Mouse (Mus musculus) mature B cell (primary cell): Measurements from ENCODE around the gene Dctd.
"Not testable (repeated sequence)": the region's sequence is repeated elsewhere in the genome, so short reads cannot be mapped to it uniquely, and the experiment has no call there.

Source experiments
- in situ Hi-C: fragments of 300-500 bp; cut with MboI; formaldehyde crosslinking; loops from 2 replicates; pipeline ENCODE4 v1.14.3; 2019

Dctd gene

DNA sequence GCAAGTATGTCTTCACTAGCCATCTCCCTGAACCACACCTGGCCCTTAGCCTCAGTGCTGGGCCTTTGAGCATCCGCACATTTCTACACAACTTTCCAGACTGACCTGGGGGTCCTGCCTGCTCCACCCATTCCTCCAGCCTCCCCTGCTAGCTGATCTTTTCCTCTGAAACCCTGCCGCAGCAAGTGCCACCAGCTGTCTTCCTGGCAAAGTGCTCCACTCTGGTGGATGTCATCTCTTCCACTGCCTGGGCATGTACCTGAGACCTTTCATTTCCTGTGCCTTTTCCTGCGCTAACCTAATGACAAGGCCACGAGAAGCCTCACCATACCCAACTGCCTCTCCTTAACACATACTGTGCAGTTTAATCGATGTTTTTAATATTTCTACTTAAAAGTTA lies 46.9 kb downstream of the Dctd start:
- in situ Hi-C loops, result no loop called here

DNA sequence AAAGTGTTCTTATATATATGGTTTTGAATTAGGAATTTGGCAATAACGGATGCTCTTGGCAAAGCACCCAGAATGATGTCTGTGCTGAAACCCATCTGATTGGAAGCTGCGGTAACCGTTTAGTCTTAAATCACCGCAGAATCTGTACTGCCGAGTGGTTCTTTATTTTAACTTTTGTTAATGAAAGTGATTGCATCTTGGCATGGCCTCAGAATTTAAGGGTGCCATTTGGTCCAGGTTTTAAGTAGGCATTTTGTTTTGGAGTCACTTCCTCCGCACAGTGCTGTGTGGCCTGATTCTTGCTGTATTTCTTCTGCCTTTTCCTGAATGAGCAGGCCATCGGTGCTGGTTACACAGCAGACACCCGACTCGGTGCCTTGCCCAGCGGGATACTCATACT lies 47.6 kb downstream of the Dctd start:
- in situ Hi-C loops, result no loop called here

DNA sequence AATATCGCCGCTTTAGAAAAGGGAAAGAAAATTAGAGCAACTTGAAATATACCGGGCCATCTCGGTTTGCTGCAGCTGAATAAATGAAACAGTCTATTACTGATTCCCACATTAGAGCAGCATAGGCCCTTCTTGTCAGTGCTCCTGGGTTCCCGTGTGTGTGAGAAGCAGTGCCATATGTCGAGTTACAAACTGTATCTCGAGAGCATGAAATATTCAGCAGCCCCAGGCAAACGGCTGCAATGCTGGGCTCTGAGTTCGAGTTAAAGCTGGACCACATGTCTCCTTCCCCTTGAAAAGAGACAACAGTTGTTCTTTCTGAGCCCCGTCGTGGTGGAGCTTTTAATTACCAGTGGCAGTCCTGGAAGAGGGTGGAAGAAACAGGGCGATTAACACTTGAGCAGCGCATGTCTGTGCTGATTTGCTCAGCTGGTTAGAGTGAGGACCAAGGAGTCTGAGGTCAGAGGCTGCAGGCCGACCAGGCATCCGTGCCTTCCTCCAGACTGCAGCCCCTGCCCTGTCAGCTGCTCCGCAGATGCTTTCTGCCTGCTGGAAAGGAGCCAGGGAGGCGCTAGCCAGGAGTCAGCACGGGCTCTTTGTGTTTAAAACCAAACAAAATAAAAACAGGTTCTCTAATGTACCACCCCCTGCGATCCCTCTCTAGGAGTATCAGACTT lies 53.3 kb downstream of the Dctd start:
- in situ Hi-C loops, result no loop called here

DNA sequence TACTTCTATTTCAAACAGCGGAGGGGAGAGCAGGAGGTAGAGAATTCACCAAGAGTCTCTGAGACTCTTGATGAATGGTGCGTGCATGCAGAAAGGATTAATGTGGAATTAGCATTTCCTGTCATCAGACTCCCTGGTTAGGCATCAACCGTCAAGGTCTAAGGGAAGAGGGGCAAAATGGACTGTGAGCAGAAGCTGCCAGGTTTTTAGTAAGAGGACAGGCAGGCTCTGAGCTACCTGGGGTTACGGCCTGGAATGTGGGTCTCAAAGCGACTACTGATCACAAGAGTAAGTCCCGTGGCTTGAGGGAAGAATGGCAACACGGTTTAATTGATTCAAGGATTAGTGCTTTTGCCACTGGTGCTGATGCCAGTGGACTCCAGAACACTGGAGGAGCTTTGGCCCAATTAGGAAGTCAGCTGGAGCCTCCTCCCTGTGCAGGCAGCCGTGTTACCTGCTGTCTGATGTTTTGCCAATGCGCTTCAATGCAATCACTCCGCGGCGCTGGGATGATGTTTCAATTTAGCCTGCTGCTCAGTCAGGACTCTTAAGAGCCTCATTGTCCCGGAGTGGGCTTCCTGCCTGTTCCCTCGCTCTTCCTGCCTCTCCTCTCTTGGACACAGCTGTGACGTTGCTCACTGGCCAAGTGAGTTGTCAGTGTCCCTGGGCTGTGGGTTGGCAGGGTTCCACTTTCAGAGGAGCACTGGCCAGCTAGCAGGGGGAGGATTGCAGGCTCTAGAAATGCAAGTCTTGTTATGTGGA lies 54.6 kb downstream of the Dctd start:
- in situ Hi-C loops, result no loop called here

DNA sequence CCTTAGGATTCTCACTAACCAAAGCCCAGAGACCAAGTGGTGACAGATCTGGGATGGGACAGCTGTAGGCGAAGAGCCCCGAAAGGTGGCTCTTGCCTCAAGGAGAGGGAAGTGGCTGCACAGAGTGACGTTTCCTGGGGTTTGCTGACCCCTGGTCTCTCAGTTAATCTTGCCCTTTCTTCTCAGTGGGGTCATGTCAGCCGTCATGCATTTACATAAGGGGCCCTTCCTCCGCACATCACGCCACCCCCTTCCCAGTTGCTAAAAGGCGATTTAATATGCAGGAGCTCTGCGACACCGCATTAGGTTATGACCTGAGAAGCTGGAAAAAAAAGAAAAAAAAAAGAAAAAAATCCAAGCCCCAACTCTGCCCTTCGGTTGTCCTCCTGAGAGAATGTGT lies 58.8 kb downstream of the Dctd start:
- in situ Hi-C loops, result no loop called here

DNA sequence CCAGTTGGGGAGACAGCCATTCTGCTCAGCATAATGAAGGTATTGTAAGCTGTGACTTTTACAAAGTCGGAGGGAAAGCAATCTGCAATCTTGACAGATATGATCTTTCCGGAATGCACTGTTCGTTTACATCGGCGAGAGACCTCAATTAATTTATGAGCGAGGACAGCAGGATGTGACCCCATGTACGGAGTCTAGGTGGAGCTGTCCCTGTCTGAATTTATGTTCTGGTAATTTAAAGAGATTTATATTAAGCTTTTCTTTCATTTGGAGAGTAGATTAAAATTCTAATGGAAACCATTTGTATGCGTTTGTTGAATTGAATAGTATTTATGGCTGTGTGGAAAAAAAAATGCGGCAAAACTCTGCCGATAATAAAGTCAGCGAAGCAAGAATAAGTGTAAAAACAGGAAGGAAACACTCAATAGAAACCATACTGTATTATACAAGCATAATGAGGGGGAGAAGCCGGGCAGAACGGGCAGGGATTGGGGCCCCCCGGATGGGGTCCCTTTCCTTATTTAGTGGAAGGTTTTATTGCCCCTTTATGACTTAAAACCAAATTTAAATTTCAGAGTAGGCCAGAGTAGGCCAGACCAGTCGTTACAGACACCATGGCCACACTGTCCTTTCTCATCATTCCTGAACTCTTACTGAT lies 59.8 kb downstream of the Dctd start:
- in situ Hi-C loops, result no loop called here

DNA sequence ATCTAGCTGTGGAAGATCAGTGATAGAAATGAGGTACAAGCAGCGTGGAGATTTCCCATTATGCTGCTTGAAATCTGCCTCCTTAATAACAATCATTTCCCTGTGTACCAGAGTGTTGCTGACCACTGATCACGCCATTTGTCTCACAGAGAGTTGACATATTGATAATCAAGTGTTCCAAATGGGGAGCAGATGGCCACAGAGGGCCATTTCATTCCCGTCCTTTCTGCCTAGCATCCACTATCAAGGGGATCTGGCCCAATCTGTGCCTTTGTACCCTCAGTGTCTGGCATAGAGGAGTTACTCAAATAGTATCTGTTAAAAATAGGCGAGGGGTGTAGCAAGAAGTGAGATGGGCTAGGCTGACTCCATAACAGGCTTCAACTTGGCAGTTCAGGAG lies 78.5 kb downstream of the Dctd start:
- in situ Hi-C loops, result no loop called here

DNA sequence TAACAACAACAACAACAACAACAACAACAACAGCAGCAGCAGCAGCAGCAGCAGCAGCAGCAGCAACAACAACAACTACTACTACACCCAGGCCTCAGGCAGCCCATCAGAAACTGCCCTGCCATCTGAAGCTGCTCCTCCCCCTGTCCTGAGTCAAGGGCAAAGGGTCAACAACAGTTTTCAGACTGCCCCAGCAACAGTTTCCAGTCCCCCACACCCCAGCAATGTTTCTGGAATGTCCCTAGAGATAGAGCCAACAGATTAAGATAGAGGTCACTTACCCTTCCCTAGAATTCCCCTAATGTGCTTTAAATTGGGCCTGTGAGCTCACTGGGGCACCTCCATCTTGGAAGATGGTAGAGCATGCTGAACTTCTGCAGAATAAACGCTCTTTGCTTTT lies 79.0 kb downstream of the Dctd start:
- in situ Hi-C loops, result no loop called here

DNA sequence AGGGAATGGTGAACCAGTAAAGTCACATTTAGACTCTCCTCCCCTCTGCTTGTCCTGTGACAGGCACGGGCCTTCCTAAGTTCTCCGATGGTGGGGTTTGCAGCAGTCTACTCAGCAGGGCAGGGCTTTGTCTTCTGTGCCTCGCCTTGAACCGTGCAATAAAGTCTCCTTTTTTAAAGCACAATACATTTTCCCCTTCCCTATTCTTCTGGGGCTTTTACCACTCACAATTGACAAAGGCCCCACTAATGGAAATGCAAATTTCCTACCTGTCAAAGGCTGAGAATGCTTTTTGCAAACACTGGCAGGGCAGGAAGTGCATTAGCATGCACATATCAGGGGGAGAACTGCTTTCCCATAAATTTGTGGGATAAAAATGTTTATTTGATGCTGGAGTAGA lies 80.1 kb downstream of the Dctd start:
- in situ Hi-C loops, result no loop called here

DNA sequence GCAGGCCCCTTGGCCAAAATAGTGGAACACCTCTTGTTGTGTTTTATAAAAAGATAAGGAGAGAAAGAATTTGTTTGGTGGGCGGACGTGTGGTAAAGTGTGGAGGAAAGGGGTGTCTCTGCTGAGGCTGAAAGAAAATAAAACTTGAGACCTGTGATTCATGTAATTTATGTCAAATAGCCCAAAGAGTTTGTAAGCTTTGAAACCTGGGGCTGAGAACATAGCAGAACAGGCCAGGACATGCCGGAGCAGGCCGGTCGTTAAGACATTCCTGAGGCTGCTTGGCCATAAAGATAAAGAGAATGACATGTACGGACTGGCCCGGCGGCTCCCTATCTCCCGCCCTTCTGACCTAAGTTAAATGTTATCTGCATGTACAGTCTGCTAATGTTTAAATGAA lies 81.3 kb downstream of the Dctd start:
- in situ Hi-C loops, result not testable (repeated sequence)

DNA sequence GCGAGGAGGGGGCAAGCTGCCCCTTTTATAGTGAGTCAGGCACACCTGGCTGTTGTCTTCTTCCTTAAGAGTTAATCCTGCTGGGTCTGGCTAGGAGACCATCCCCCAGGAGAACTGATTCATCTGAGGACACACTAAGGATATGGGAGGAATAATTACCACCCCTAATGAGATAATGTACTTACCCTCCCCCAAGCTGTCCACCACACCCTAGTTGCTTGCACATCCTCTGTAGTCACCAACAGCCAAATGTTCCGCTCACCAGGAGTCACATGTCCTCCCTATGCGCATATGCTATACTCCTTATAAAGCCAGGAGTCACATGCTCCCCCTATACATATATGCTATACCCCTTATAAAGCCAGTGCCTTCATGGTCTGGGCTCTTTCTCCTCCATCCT lies 82.1 kb downstream of the Dctd start:
- in situ Hi-C loops, result no loop called here

DNA sequence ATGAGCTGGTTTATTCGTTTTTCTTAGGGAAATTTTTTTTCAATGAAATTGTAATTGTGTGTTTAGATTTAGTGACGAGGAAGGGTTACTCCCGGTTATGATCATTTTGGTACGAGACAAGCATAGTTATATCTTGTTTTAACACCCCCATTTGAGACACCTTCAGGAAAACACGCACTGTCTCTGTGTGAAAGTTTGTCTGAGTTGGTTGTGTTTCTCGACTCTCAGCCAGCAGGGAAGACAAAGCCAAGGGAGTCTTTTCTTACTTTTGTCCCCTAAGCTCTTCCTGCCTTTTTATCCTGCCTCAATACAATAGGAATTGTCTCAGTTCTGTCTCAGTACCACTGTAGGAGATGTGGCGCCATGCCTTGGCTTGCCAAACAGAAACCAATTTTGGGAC lies 84.9 kb downstream of the Dctd start:
- in situ Hi-C loops, result no loop called here

DNA sequence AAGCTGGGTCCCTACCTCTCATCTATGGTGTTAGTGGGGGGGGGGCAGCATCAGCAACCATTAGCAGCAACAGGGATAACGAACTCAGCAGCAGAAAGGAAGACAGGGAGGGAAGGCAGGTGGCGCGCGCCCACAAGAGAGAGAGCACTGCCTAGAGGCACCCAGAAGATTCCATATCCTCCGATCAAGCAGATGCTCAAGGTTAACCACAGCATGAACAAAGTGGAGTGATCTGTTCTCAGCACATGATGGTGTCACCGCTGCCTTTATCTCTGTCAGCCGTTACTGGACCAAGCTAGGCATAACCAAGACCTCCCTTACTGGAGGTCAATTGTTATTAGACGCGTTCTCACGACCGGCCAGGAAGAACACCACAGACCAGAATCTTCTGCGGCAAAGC lies 89.7 kb downstream of the Dctd start:
- in situ Hi-C loops, result no loop called here

DNA sequence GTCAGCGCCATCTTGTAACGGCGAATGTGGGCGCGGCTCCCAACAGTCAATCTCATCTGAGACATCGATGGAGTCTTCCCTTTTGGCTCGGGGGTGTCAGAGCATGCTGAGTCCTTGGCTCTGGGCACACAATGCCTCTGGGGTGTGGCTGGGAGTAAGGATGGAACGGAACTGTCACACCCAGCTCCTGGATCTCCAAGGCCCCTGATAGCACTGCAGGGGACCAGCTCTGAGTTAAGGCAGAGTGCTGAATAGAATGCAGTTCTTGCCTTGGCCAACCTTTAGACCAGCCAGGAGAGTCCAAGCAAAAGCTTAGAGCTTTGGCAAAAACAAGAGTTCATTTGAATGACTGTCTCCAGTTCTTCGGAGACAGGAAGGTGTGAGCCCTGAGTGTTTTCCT lies 97.1 kb downstream of the Dctd start:
- in situ Hi-C loops, result no loop called here

DNA sequence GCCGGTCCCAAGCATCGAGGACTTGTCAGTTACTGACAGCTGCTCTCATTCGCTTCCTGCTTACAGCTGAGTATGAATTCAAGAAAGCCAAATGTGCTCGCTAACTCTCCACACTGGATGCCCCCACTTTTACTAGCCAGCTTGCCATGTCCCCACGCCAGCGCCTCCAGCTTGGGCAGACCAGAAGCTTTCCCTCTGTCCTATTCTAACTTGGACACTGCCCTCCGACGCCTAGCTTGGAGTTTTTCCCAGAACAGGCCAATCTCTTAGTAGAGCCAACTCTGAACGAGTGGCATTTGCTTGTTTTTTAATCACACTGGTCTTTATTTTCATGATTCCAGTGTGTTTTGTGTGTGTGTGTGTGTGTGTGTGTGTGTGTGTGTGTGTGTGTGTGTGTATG lies 100.3 kb downstream of the Dctd start:
- in situ Hi-C loops, result no loop called here

DNA sequence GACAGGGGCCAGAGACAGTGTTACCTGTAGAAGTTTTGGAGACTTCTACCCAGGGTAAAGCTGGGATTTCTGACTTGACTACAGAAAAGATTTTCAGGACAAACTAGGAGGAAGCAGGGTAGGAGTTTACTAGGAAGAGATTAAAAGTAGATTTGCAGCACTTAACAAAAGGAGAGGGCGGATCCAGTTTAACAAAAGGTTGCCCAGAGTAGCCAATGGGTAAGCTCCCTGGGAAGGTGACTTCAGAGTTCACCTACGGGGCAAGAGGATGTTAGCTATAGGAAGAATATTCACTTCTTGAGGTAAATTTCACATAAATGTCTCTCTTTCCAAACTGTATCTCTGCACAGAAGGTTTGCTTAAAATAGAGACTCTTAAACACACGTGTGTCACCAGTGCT lies 103.7 kb downstream of the Dctd start:
- in situ Hi-C loops, result no loop called here
